Mouse (Mus musculus) bone marrow, adult 2 months (tissue): ENCODE results near the gene Cox6a2.

Source experiments
- CTCF ChIP-seq: fragments of 200-500 bp; IDR thresholded peaks from 2 replicates; pipeline ENCODE4 v1.5.1; 2011; ENCODE audit warnings: low read length, control low read depth; ENCODE audit not compliant: control insufficient read depth, insufficient read depth
- POLR2A ChIP-seq: fragments of 200-500 bp; IDR thresholded peaks from 2 replicates; pipeline ENCODE4 v1.6.1; 2011; ENCODE audit warnings: low read depth, mild to moderate bottlenecking, control low read depth, low read length, borderline replicate concordance; ENCODE audit not compliant: control insufficient read depth

- no peak for TF ChIP-seq CTCF
- TF ChIP-seq POLR2A: no peak
These were observed 45.8 kb upstream of the Cox6a2 start for GRCm38 (mm10) chr7:128251946-128252345.
